Mouse (Mus musculus): ENCODE data around the gene Cyp2d10. TPM values are rescaled to one million over a fixed set of nuclear protein-coding genes. Genes with fewer than 3 reads are reported as not detected.
"Not testable (repeated sequence)": the region's sequence is repeated elsewhere in the genome, so short reads cannot be mapped to it uniquely, and the experiment has no call there.

The Cyp2d10 gene
- polyA plus RNA-seq, 1 experiment from 2014 or later = 19.6 TPM

DNA sequence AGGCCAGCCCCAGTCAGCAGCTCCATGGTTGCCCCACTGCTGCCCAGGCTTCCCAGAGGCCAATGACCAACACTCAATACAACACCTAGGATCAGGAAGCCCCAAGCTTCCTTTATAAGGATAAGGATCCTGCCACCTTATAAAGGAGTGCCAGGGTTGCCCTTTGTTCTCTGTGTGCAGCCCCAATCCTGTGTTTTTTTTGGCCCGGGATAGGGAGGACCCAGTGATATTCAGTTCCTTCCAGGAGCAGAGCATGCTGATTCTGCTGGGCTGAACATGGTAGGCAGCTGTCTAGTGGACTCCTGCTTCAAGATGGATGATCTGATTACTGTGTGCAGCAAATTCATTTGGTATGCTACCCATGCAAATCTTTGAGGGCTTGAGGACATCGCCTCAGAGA, 13.1 kb downstream of the Cyp2d10 start, which contains the start of gene Cyp2d11:
Cyp2d11 (minus strand) TSS at position 101 of the 400 bp plus-strand sequence.
- not testable (repeated sequence) for ATAC-seq (ENCODE audit: low read depth); H3K9ac ChIP-seq; H3K27me3 ChIP-seq; H3K4me2 ChIP-seq; H3K9me3 ChIP-seq (replicated peaks); H3K4me1 ChIP-seq (replicated peaks); H3K36me3 ChIP-seq; H3K4me3 ChIP-seq (replicated peaks); H3K27ac ChIP-seq; DNase-seq
- 65% methylated on average over 2 of the region's 2 CpGs for WGBS (ENCODE audit: insufficient replicate concordance)

DNA sequence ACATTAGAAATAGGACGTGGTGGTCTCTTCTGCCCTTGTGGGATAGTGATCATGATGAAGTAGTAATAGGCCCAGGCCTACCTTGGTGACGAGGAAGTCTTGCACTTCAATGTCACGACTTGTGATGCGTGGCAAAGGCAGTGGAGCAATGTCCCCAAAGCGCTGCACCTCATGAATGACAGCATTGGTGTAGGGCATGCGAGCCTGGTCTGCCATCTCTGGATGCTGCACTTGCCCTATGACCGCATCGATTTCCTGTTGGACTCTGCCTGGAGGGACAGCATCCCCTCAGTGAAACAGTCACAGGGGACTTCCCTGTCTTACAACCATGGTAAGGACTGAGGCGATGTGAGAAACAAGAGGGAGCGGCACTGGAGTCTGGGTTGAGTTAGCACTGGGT, 17.1 kb downstream of the Cyp2d10 start:
- not testable (repeated sequence) for H3K9me3 ChIP-seq (replicated peaks); H3K4me1 ChIP-seq (replicated peaks); DNase-seq; H3K4me3 ChIP-seq (replicated peaks); H3K27ac ChIP-seq; H3K9ac ChIP-seq; H3K4me2 ChIP-seq; H3K27me3 ChIP-seq; ATAC-seq (ENCODE audit: low read depth); H3K36me3 ChIP-seq
- WGBS (ENCODE audit: insufficient replicate concordance) = 70% methylated on average over 10 of the region's 10 CpGs

DNA sequence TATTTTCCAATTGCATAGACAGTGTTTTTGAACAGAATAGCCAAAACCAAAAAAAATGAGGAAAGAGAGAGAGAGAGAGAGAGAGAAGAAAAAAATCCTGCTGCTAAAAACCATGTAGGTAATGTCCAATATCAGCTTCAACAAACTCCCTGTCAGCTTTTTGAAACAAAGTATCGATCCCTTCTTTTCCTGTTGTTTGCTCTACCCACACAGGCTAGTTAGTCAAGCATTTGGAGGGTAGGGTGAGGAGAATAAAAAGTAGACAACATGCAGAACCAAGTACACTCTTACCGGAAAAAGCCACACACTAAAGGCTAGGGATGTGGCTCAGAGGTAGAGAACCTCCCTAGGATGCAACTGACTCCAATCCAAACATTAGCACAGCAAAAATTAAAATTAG, 21.3 kb downstream of the Cyp2d10 start:
- Histone ChIP-seq H3K9me3 (replicated peaks) (no peaks in the 10 kb centered on the region), H3K27me3 (0 out of 2 replicates have a peak, but pooled peaks cover 3% of the 10 kb centered on the region), H3K27ac (no peak overlapping the region), H3K9ac (no peak overlapping the region), H3K4me3 (replicated peaks) (no peak overlapping the region), H3K4me1 (replicated peaks) (0 out of 2 replicates have a peak, but pooled peaks cover 3% of the 10 kb centered on the region), H3K4me2 (no peak overlapping the region), H3K36me3 (no peaks in the 10 kb centered on the region)
- no peak for ATAC-seq (ENCODE audit: low read depth)
- no peak for DNase-seq
- 64% methylated on average over 2 of the region's 2 CpGs for WGBS (ENCODE audit: insufficient replicate concordance)

DNA sequence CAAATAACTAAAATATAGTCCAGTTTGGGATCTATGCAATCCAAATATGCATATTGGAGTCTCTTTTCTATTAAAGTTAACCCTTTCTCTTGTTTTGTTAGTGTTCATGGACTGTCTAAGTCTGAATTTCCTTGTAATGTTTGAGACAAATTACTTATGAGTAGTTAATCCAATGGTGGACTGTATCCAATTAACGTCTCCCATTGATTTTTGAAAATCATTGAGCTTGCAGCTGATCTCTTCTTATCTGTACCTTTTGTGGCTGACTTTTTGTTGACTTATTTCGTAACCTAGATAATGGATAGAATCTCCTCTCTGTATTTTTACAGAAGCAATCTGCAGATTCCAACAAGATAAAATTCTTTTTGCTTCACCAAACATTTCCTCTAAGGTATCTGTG, 24.6 kb downstream of the Cyp2d10 start:
- Histone ChIP-seq H3K9me3 (replicated peaks) (no peaks in the 10 kb centered on the region), H3K4me1 (replicated peaks) (peaks cover 16% of the 10 kb centered on the region), H3K4me2 (no peak overlapping the region), H3K9ac (no peak overlapping the region), H3K4me3 (replicated peaks) (no peak overlapping the region), H3K27ac (no peak overlapping the region), H3K27me3 (0 out of 2 replicates have a peak, but pooled peaks cover 9% of the 10 kb centered on the region), H3K36me3 (no peaks in the 10 kb centered on the region)
- no peak for DNase-seq
- no peak for ATAC-seq (ENCODE audit: low read depth)
- WGBS (ENCODE audit: insufficient replicate concordance) = 66% methylated on average over 2 of the region's 2 CpGs

DNA sequence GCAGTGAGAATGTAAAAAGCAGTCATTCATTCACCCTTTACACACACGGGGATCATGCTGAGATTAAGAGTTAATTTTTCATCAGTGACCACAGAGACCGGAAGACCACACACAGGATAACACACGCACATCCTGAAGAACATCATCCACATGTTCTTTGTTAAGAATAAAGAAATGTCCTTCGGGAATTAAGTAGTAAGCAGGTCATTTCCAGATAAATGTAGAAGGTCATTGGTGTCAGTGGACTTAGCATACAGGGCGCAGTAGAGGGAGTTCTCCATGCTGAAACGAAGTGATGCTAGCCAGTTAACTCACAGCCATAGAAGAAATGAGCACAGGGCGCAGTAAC, 26.3 kb downstream of the Cyp2d10 start:
- Histone ChIP-seq H3K4me2 (peak overlapping the region; percentile 52), H3K4me1 (replicated peaks) (peaks cover 16% of the 10 kb centered on the region), H3K36me3 (no peaks in the 10 kb centered on the region), H3K4me3 (replicated peaks) (peak overlapping the region; percentile 15; the same call in 1 of the 2 replicates), H3K27ac (peak overlapping the region; percentile 21; the same call in 1 of the 2 replicates), H3K9ac (no peak overlapping the region; the same call in 1 of the 2 replicates), H3K27me3 (0 out of 2 replicates have a peak, but pooled peaks cover 9% of the 10 kb centered on the region), H3K9me3 (replicated peaks) (no peaks in the 10 kb centered on the region)
- no peak for DNase-seq
- ATAC-seq (ENCODE audit: low read depth) = no peak
- WGBS (ENCODE audit: insufficient replicate concordance) = 35% methylated on average over 7 of the region's 7 CpGs

DNA sequence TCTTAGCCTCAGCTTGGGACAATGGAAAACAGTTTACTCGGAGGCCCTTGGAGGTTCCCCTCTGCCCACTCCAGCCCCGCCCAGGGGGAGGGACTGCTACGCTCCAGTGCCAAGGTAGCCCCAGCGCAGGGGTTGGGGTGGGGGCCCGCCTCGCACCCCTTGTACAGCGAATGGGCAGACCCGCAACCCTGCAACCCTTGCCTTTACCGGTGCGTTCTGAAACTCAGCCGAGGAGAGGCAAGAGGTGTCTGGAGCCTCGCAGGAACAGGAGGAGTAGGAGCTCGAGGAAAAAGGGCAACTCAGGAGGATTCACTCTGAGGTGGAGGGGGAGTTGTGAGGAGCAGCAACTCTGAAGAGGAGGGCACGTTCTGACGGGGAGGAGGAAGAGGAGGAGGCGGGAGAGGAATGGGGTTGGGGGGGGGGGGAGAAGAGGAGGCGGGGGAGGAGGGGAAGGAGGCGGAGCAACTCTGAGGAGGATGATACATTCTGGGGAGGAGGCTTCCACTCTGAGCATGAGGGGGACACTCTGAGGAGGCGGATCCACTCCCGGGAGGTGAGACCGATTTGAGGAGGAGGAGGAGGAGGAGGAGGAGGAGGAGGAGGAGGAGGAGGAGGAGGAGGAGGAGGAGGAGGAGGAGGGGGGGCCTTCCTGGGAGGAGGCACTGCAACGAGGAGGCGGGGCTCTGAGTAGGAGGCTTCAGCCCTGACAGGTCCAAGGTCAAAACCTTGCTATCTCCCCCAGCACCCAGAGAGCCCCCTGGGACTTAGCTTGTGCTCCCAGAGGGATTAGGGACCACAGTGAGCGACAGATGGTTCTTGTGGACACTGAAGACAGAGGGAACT, 26.9 kb downstream of the Cyp2d10 start, which contains the start of gene Cyp2d22:
Cyp2d22 (minus strand) TSS at position 390 of the 843 bp plus-strand sequence.
- peak within 1 kb of the TSS; percentile 69 for H3K9ac ChIP-seq
- 3% methylated on average over 18 of the region's 24 CpGs for WGBS (ENCODE audit: insufficient replicate concordance)
- 0 out of 2 replicates have a peak, but pooled peaks cover 9% of the 10 kb centered on the region for H3K27me3 ChIP-seq
- peak within 1 kb of the TSS; percentile 70 for H3K4me2 ChIP-seq
- peak within 1 kb of the TSS; percentile 56 for H3K4me3 ChIP-seq (replicated peaks)
- ATAC-seq (ENCODE audit: low read depth) = peak; percentile 73
- H3K9me3 ChIP-seq (replicated peaks) = no peaks in the 10 kb centered on the region
- peak within 1 kb of the TSS; percentile 79 for H3K27ac ChIP-seq
- no peaks in the 10 kb centered on the region for H3K36me3 ChIP-seq
- peaks cover 18% of the 10 kb centered on the region for H3K4me1 ChIP-seq (replicated peaks)
- DNase-seq = peak; percentile 19

DNA sequence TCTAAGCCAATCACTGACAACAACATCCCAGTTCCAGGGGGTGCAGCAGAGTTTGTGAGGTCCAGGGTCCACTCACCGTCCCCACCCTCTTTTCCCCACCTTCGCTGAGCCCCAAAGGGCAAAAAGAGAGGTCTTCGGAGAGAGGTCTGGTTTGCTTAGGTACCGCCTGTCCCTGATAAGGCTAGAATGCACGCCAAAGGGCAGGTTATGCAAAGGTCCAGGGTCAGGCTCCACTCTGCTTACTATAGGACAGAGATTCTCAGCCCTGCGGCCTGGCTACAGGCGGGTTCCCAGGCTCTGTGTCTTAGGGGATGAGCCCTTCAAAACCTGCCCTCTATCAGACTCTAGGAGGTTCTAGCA, 27.5 kb downstream of the Cyp2d10 start:
- no peaks in the 10 kb centered on the region for H3K36me3 ChIP-seq
- WGBS (ENCODE audit: insufficient replicate concordance) = 12% methylated on average over 7 of the region's 7 CpGs

DNA sequence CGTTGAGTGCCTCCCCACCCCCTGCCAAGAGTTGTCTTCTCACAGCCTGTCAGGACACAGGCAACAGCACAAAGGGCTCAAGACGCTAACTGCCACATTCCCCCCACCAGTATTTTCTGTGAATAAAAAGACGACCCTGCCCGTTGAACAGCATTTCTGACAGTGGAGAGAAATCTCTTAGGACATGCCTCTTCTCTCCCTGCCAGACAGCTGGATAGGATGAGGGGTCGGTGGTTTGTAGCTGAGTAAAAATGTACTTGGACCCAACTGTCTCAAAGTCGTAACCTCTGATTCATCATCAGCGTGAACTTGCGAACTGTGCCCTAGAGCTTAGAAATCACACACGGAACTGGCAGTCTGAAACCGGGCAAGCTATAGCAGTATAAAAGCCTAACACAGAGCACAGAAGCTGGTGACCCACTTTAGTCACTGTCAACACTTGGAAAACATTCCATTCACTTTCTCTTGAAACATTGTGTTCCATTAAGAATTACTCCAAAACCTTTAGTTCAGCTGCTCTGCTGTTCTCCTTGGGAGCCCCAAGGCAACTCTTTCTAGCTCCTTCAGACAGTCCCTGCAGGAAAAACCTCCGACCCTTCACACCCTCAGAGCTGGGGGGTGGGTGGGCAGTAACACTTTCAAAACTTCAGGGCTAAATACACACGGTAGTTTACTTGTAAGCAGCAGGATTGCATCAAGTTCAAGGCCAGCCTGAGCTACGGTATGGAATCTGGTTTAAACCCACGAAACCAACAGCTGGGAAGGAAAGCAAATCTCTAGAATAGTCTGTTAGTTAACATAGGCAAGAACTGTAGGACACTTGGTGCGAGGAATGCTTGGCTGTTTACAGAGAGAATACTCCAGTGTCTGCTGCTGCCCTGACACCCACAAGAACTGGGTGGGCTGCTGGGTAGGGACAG, 28.5 kb downstream of the Cyp2d10 start:
- Histone ChIP-seq H3K27me3 (0 out of 2 replicates have a peak, but pooled peaks cover 9% of the 10 kb centered on the region), H3K36me3 (no peaks in the 10 kb centered on the region), H3K4me3 (replicated peaks) (peak overlapping the region; percentile 19), H3K4me1 (replicated peaks) (peaks cover 18% of the 10 kb centered on the region), H3K9ac (peak overlapping the region; percentile 43), H3K4me2 (peak overlapping the region; percentile 70), H3K9me3 (replicated peaks) (no peaks in the 10 kb centered on the region), H3K27ac (peak overlapping the region; percentile 79)
- 51% methylated on average over 15 of the region's 15 CpGs for WGBS (ENCODE audit: insufficient replicate concordance)
- DNase-seq = no peak
- no peak for ATAC-seq (ENCODE audit: low read depth)

More for the DNA sequence above, 27.5 kb downstream of the Cyp2d10 start:
- Histone ChIP-seq H3K9me3 (replicated peaks) (no peaks in the 10 kb centered on the region), H3K9ac (peak overlapping the region; percentile 69), H3K4me1 (replicated peaks) (peaks cover 18% of the 10 kb centered on the region), H3K27me3 (0 out of 2 replicates have a peak, but pooled peaks cover 9% of the 10 kb centered on the region), H3K4me3 (replicated peaks) (peak overlapping the region; percentile 56), H3K4me2 (peak overlapping the region; percentile 70), H3K27ac (peak overlapping the region; percentile 79)
- peak; percentile 77 for ATAC-seq (ENCODE audit: low read depth)
- DNase-seq = peak; percentile 15

DNA sequence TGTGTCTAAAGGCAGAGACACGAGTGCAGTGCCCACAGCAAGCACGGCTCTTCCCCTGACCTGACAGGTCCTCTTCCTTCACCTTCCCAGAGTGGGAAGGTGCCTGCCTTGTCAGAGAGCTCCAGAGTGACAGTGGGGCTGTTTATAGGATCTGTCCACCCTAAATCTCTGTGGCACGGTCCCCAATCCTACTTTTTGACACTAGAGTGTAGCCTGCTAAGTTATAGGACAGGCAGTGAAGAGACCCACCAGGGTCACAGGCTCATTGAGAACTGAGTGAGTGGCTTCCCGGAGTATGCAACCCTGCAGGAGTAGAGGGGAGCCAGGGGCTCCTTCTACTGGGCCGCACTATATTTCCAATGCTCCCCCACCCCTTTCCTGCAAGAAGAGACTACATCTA, 29.3 kb downstream of the Cyp2d10 start:
- no peak for DNase-seq
- Histone ChIP-seq H3K4me3 (replicated peaks) (no peak overlapping the region), H3K4me2 (peak overlapping the region; percentile 70), H3K27me3 (0 out of 2 replicates have a peak, but pooled peaks cover 9% of the 10 kb centered on the region), H3K9me3 (replicated peaks) (no peaks in the 10 kb centered on the region), H3K27ac (0 out of 2 replicates have a peak overlapping the region, but pooled peaks have one; percentile 34), H3K9ac (peak overlapping the region; percentile 43), H3K36me3 (no peaks in the 10 kb centered on the region), H3K4me1 (replicated peaks) (peaks cover 18% of the 10 kb centered on the region)
- no peak for ATAC-seq (ENCODE audit: low read depth)
- 57% methylated on average over 5 of the region's 5 CpGs for WGBS (ENCODE audit: insufficient replicate concordance)

DNA sequence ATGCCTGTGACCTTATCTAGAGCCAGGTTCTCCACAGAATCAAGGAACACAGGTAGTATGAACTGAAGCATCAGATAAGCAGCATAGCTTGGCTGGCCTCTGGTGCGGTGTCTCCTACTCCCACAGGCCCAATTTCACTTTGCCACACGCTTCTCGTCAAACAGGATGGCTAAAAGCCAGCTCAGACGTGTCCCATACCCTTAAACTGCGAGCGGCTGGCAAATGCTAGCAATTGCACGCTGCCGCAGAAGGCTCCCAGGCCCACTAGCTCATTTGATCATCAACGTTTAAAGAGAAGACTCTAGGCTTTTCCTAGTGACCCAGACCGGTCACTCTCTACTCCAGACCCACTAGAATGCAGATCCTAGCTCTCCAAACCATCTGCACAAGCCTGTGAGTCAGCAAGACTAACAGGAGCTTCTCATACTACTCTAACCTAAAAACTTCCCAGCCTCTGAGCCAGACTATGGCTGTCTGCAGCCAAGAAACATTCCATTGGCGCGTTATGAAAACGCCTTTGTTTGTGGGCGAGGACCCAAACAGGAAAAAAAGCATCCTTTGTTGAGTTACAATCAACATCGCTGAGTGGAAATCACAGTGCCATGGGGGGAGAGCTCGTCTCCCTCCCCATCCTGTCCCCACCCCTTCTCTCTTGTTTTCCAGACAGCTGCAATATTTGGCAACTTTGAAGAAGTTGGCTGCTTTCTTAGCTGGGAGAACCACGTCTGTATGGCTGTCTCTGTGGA, 30.4 kb downstream of the Cyp2d10 start:
- H3K4me1 ChIP-seq (replicated peaks) = peaks cover 18% of the 10 kb centered on the region
- no peaks in the 10 kb centered on the region for H3K36me3 ChIP-seq
- H3K9ac ChIP-seq = no peak overlapping the region; the same call in 1 of the 2 replicates
- H3K27me3 ChIP-seq = 0 out of 2 replicates have a peak, but pooled peaks cover 9% of the 10 kb centered on the region
- H3K9me3 ChIP-seq (replicated peaks) = no peaks in the 10 kb centered on the region
- no peak for DNase-seq
- no peak overlapping the region for H3K4me3 ChIP-seq (replicated peaks)
- no peak overlapping the region for H3K27ac ChIP-seq
- ATAC-seq (ENCODE audit: low read depth) = no peak
- 65% methylated on average over 17 of the region's 17 CpGs for WGBS (ENCODE audit: insufficient replicate concordance)
- no peak overlapping the region for H3K4me2 ChIP-seq
